Mouse (Mus musculus): ENCODE measurements around the gene Hhip. TPM values are rescaled to one million over a fixed set of nuclear protein-coding genes. Genes with fewer than 3 reads are reported as not detected.
"Not testable (repeated sequence)": the region's sequence is repeated elsewhere in the genome, so short reads cannot be mapped to it uniquely, and the experiment has no call there.

Gene Hhip
- polyA plus RNA-seq, 1 experiment from 2014 or later = 6.0 TPM

- Histone ChIP-seq H3K9ac (replicated peaks; ENCODE audit: low read depth, low read length) (no peak overlapping the region), H3K9me3 (ENCODE audit: control insufficient read depth, low read length) (no peaks in the 10 kb centered on the region), H3K4me3 (ENCODE audit: low read depth, low read length) (no peak overlapping the region), H3K36me3 (ENCODE audit: control insufficient read depth, insufficient read depth, low read length) (no peaks in the 10 kb centered on the region), H3K27ac (ENCODE audit: low read depth, low read length) (no peak overlapping the region), H3K4me2 (ENCODE audit: low read depth, low read length) (no peak overlapping the region), H3K4me1 (ENCODE audit: control insufficient read depth, insufficient read depth, low read length) (no peaks in the 10 kb centered on the region), H3K27me3 (ENCODE audit: control insufficient read depth, insufficient read depth, low read length) (no peaks in the 10 kb centered on the region)
- no peak for ATAC-seq (ENCODE audit: low read depth)
- 92% methylated on average over 5 of the region's 5 CpGs for WGBS
These were observed 53.4 kb downstream of the Hhip start for GRCm38 (mm10) chr8:80004421-80004820.

GRCm38 (mm10) chr8:80002313-80002712 is 55.5 kb downstream of the Hhip start:
- no peak overlapping the region for H3K27ac ChIP-seq (ENCODE audit: low read depth, low read length)
- H3K4me3 ChIP-seq (ENCODE audit: low read depth, low read length) = no peak overlapping the region
- H3K4me1 ChIP-seq (ENCODE audit: control insufficient read depth, insufficient read depth, low read length) = no peaks in the 10 kb centered on the region
- H3K27me3 ChIP-seq (ENCODE audit: control insufficient read depth, insufficient read depth, low read length) = no peaks in the 10 kb centered on the region
- no peak overlapping the region for H3K9ac ChIP-seq (replicated peaks; ENCODE audit: low read depth, low read length)
- WGBS = 87% methylated on average over 5 of the region's 5 CpGs
- H3K4me2 ChIP-seq (ENCODE audit: low read depth, low read length) = no peak overlapping the region
- ATAC-seq (ENCODE audit: low read depth) = no peak
- no peaks in the 10 kb centered on the region for H3K36me3 ChIP-seq (ENCODE audit: control insufficient read depth, insufficient read depth, low read length)
- H3K9me3 ChIP-seq (ENCODE audit: control insufficient read depth, low read length) = no peaks in the 10 kb centered on the region

DNA sequence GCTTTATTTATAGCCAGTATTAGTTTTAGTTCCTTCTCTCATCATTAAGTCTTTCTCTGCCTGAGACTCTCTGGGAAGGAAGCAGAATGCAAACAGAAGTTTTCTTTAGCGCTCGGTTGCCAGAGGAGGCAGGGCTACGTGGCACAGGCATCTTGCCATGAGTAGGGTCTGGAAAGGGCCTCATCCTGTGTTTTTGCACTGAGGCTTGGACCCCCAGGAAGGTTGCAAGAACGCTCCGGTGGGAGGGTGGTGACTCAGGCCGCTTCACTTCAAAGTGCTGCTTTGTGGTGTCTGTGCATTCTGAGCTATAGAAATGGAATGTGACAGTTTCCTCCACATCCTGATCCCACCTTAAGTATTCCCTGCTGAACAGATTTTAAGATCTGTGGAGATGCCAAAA is 62.7 kb downstream of the Hhip start:
- Histone ChIP-seq H3K4me3 (ENCODE audit: low read depth, low read length) (no peak overlapping the region), H3K27me3 (ENCODE audit: control insufficient read depth, insufficient read depth, low read length) (no peaks in the 10 kb centered on the region), H3K9ac (replicated peaks; ENCODE audit: low read depth, low read length) (no peak overlapping the region), H3K4me1 (ENCODE audit: control insufficient read depth, insufficient read depth, low read length) (no peaks in the 10 kb centered on the region), H3K9me3 (ENCODE audit: control insufficient read depth, low read length) (no peaks in the 10 kb centered on the region), H3K36me3 (ENCODE audit: control insufficient read depth, insufficient read depth, low read length) (no peaks in the 10 kb centered on the region), H3K27ac (ENCODE audit: low read depth, low read length) (no peak overlapping the region), H3K4me2 (ENCODE audit: low read depth, low read length) (no peak overlapping the region)
- no peak for ATAC-seq (ENCODE audit: low read depth)
- WGBS = 62% methylated on average over 6 of the region's 6 CpGs

- no peaks in the 10 kb centered on the region for H3K9me3 ChIP-seq (ENCODE audit: control insufficient read depth, low read length)
These were observed 64.3 kb downstream of the Hhip start for GRCm38 (mm10) chr8:79993507-79993906.

GRCm38 (mm10) chr8:79992121-79992848 is 65.5 kb downstream of the Hhip start:
- no peaks in the 10 kb centered on the region for H3K36me3 ChIP-seq (ENCODE audit: control insufficient read depth, insufficient read depth, low read length)
- H3K9ac ChIP-seq (replicated peaks; ENCODE audit: low read depth, low read length) = no peak overlapping the region
- ATAC-seq (ENCODE audit: low read depth) = no peak
- 40% methylated on average over 9 of the region's 9 CpGs for WGBS
- no peak overlapping the region for H3K4me2 ChIP-seq (ENCODE audit: low read depth, low read length)
- H3K27ac ChIP-seq (ENCODE audit: low read depth, low read length) = no peak overlapping the region
- no peak overlapping the region for H3K4me3 ChIP-seq (ENCODE audit: low read depth, low read length)
- no peaks in the 10 kb centered on the region for H3K9me3 ChIP-seq (ENCODE audit: control insufficient read depth, low read length)
- no peaks in the 10 kb centered on the region for H3K4me1 ChIP-seq (ENCODE audit: control insufficient read depth, insufficient read depth, low read length)
- H3K27me3 ChIP-seq (ENCODE audit: control insufficient read depth, insufficient read depth, low read length) = no peaks in the 10 kb centered on the region

More at GRCm38 (mm10) chr8:79993507-79993906, 64.3 kb downstream of the Hhip start:
- H3K9ac ChIP-seq (replicated peaks; ENCODE audit: low read depth, low read length) = no peak overlapping the region
- no peaks in the 10 kb centered on the region for H3K27me3 ChIP-seq (ENCODE audit: control insufficient read depth, insufficient read depth, low read length)
- no peak overlapping the region for H3K4me3 ChIP-seq (ENCODE audit: low read depth, low read length)
- no peak for ATAC-seq (ENCODE audit: low read depth)
- no peaks in the 10 kb centered on the region for H3K36me3 ChIP-seq (ENCODE audit: control insufficient read depth, insufficient read depth, low read length)
- H3K27ac ChIP-seq (ENCODE audit: low read depth, low read length) = no peak overlapping the region
- no peaks in the 10 kb centered on the region for H3K4me1 ChIP-seq (ENCODE audit: control insufficient read depth, insufficient read depth, low read length)
- no peak overlapping the region for H3K4me2 ChIP-seq (ENCODE audit: low read depth, low read length)
- 88% methylated on average over 1 of the region's 1 CpGs for WGBS

GRCm38 (mm10) chr8:79991420-79991819 is 66.4 kb downstream of the Hhip start:
- ATAC-seq (ENCODE audit: low read depth); H3K27ac ChIP-seq (ENCODE audit: low read depth, low read length); H3K27me3 ChIP-seq (ENCODE audit: control insufficient read depth, insufficient read depth, low read length); H3K4me3 ChIP-seq (ENCODE audit: low read depth, low read length); H3K9ac ChIP-seq (replicated peaks; ENCODE audit: low read depth, low read length); H3K9me3 ChIP-seq (ENCODE audit: control insufficient read depth, low read length); H3K4me1 ChIP-seq (ENCODE audit: control insufficient read depth, insufficient read depth, low read length); H3K36me3 ChIP-seq (ENCODE audit: control insufficient read depth, insufficient read depth, low read length); H3K4me2 ChIP-seq (ENCODE audit: low read depth, low read length): not testable (repeated sequence)
- 80% methylated on average over 1 of the region's 2 CpGs for WGBS

GRCm38 (mm10) chr8:79984946-79985345 is 72.9 kb downstream of the Hhip start:
- H3K27ac ChIP-seq (ENCODE audit: low read depth, low read length) = no peak overlapping the region
- H3K4me2 ChIP-seq (ENCODE audit: low read depth, low read length) = no peak overlapping the region
- H3K36me3 ChIP-seq (ENCODE audit: control insufficient read depth, insufficient read depth, low read length) = no peaks in the 10 kb centered on the region
- no peaks in the 10 kb centered on the region for H3K9me3 ChIP-seq (ENCODE audit: control insufficient read depth, low read length)
- ATAC-seq (ENCODE audit: low read depth) = no peak
- WGBS = 55% methylated on average over 2 of the region's 2 CpGs
- H3K4me3 ChIP-seq (ENCODE audit: low read depth, low read length) = no peak overlapping the region
- no peaks in the 10 kb centered on the region for H3K4me1 ChIP-seq (ENCODE audit: control insufficient read depth, insufficient read depth, low read length)
- H3K27me3 ChIP-seq (ENCODE audit: control insufficient read depth, insufficient read depth, low read length) = no peaks in the 10 kb centered on the region
- H3K9ac ChIP-seq (replicated peaks; ENCODE audit: low read depth, low read length) = no peak overlapping the region

- Histone ChIP-seq H3K4me1 (ENCODE audit: control insufficient read depth, insufficient read depth, low read length) (no peaks in the 10 kb centered on the region), H3K27ac (ENCODE audit: low read depth, low read length) (no peak overlapping the region), H3K9ac (replicated peaks; ENCODE audit: low read depth, low read length) (no peak overlapping the region), H3K9me3 (ENCODE audit: control insufficient read depth, low read length) (no peaks in the 10 kb centered on the region), H3K4me3 (ENCODE audit: low read depth, low read length) (no peak overlapping the region), H3K36me3 (ENCODE audit: control insufficient read depth, insufficient read depth, low read length) (no peaks in the 10 kb centered on the region), H3K27me3 (ENCODE audit: control insufficient read depth, insufficient read depth, low read length) (no peaks in the 10 kb centered on the region), H3K4me2 (ENCODE audit: low read depth, low read length) (no peak overlapping the region)
- 65% methylated on average over 4 of the region's 4 CpGs for WGBS
- ATAC-seq (ENCODE audit: low read depth) = no peak
These were observed 75.7 kb downstream of the Hhip start for GRCm38 (mm10) chr8:79982144-79982543.

DNA sequence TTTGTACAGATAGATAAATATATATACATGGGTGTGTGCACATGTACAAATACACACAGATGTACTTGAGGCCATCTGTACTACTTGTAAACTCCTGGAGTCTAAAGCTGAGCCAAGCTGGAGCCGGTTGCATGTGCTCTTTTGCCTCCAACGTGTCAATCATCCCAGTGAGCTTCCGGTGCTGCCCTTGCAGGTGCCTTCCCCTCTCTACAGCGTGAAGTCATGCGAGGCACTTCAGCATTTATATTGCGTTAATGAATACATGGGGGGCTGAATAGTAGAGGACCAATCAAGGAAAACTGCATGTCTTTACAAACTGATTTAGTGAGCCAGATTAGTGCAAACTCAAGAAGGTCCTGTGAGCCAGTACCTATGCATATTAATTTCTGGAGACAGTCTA is 91.6 kb downstream of the Hhip start:
- WGBS = 67% methylated on average over 6 of the region's 6 CpGs

More for the DNA sequence above, 91.6 kb downstream of the Hhip start:
- Histone ChIP-seq H3K27ac (ENCODE audit: low read depth, low read length) (no peak overlapping the region), H3K4me3 (ENCODE audit: low read depth, low read length) (no peak overlapping the region), H3K27me3 (ENCODE audit: control insufficient read depth, insufficient read depth, low read length) (no peaks in the 10 kb centered on the region), H3K36me3 (ENCODE audit: control insufficient read depth, insufficient read depth, low read length) (no peaks in the 10 kb centered on the region), H3K4me1 (ENCODE audit: control insufficient read depth, insufficient read depth, low read length) (no peaks in the 10 kb centered on the region), H3K9me3 (ENCODE audit: control insufficient read depth, low read length) (no peaks in the 10 kb centered on the region), H3K9ac (replicated peaks; ENCODE audit: low read depth, low read length) (no peak overlapping the region), H3K4me2 (ENCODE audit: low read depth, low read length) (no peak overlapping the region)
- ATAC-seq (ENCODE audit: low read depth) = no peak

All from neural tube, embryonic 14.5 days (tissue).